Mouse (Mus musculus) forebrain, embryonic 16.5 days (tissue): ENCODE data around the gene Nkd1. TPM values are rescaled to one million over a fixed set of nuclear protein-coding genes. Genes with fewer than 3 reads are reported as not detected.
A peak's percentile ranks its signal among the peaks of the same experiment; 100 is the strongest.

Experiments
- ATAC-seq: fragments of 200-750 bp; cut with Nextera tagmentation; 2 replicates; pipeline ENCODE4 v1.8.0; 2017; ENCODE audit warnings: mild to moderate bottlenecking, moderate library complexity
- H3K27ac ChIP-seq: fragments of 300-500 bp; sonication (generic); 2 replicates; pipeline ENCODE4 v1.5.1; 2014; ENCODE audit warnings: low read length, control low read depth
- H3K27me3 ChIP-seq: fragments of 300-500 bp; sonication (generic); replicated peaks from 2 replicates; pipeline ENCODE4 v1.6.1; 2014; ENCODE audit warnings: low read length; ENCODE audit not compliant: control insufficient read depth, insufficient read depth
- H3K36me3 ChIP-seq: fragments of 300-500 bp; sonication (generic); 2 replicates; pipeline ENCODE4 v1.6.1; 2014; ENCODE audit not compliant: control insufficient read depth, insufficient read depth
- H3K4me1 ChIP-seq: fragments of 300-500 bp; sonication (generic); replicated peaks from 2 replicates; pipeline ENCODE4 v1.6.1; 2014; ENCODE audit warnings: low read length; ENCODE audit not compliant: control insufficient read depth, insufficient read depth
- H3K4me2 ChIP-seq: fragments of 300-500 bp; sonication (generic); 2 replicates; pipeline ENCODE4 v1.6.1; 2014; ENCODE audit warnings: mild to moderate bottlenecking, low read length, control low read depth
- H3K4me3 ChIP-seq: fragments of 300-500 bp; sonication (generic); replicated peaks from 2 replicates; pipeline ENCODE4 v1.5.1; 2014; ENCODE audit warnings: mild to moderate bottlenecking, low read length, control low read depth
- H3K9ac ChIP-seq: fragments of 300-500 bp; sonication (generic); replicated peaks from 2 replicates; pipeline ENCODE4 v1.6.1; 2014; ENCODE audit warnings: low read depth, low read length, control low read depth
- H3K9me3 ChIP-seq: fragments of 300-500 bp; sonication (generic); 2 replicates; pipeline ENCODE4 v1.6.1; 2016; ENCODE audit warnings: low read length; ENCODE audit not compliant: control insufficient read depth
- WGBS: fragments of 180-500 bp; shearing (Covaris S2); extraction: QIAGEN DNeasy Blood & Tissue Kit; methylation state at CpG from one replicate; pipeline ENCODE4 v1.1.7; 2014; 5-methylcytosine and 5-hydroxymethylcytosine counted together
- polyA plus RNA-seq: library from polyadenylated mRNA; unstranded; fragments of >200 nt; fragmentation: Nextera tagmentation; extraction: Ambion mirVana; gene quantifications from 2 replicates; pipeline ENCODE4 v1.2.1, GENCODE M21; 2015

The Nkd1 gene
- polyA plus RNA-seq, 1 experiment from 2014 or later: 28.3 TPM

DNA sequence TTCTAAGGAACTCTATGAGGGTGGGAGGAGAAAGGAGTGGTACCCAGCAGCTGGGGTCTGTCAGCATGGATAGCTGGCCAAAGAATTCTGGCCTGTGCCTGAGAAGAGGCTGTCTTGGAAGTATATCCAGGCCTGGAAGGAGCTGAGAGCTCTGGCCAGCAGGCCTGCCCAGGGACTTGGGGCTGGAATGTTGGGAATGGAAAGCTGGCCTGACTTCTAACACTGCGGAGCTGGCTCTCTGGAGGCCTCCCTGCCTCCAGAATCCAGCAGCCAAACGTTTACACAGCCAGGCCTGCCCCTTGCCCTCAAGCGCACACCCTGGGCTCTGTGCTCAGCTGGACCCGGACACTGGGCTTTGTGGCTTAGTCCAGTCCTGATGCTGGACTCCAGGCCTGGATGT, 34.5 kb downstream of the Nkd1 start:
- Histone ChIP-seq H3K27ac (no peak overlapping the region), H3K27me3 (no peaks in the 10 kb centered on the region), H3K9ac (no peak overlapping the region), H3K9me3 (no peaks in the 10 kb centered on the region), H3K4me3 (no peak overlapping the region), H3K36me3 (no peaks in the 10 kb centered on the region), H3K4me1 (no peaks in the 10 kb centered on the region), H3K4me2 (no peak overlapping the region)
- 77% methylated on average over 4 of the region's 4 CpGs for WGBS
- ATAC-seq: no peak

- Histone ChIP-seq H3K4me1 (peaks cover 4% of the 10 kb centered on the region), H3K4me2 (no peak overlapping the region), H3K9me3 (no peaks in the 10 kb centered on the region), H3K9ac (no peak overlapping the region), H3K4me3 (no peak overlapping the region), H3K36me3 (no peaks in the 10 kb centered on the region), H3K27me3 (no peaks in the 10 kb centered on the region), H3K27ac (no peak overlapping the region)
- no peak for ATAC-seq
- WGBS: 84% methylated on average over 6 of the region's 6 CpGs
Measured at GRCm38 (mm10) chr8:88559985-88560473, 38.9 kb downstream of the Nkd1 start.

GRCm38 (mm10) chr8:88561402-88561801, 40.2 kb downstream of the Nkd1 start:
- Histone ChIP-seq H3K4me3 (no peak overlapping the region), H3K4me2 (no peak overlapping the region), H3K36me3 (no peaks in the 10 kb centered on the region), H3K9me3 (no peaks in the 10 kb centered on the region), H3K9ac (no peak overlapping the region), H3K4me1 (peaks cover 4% of the 10 kb centered on the region), H3K27me3 (no peaks in the 10 kb centered on the region), H3K27ac (no peak overlapping the region)
- no peak for ATAC-seq
- 75% methylated on average over 3 of the region's 3 CpGs for WGBS

- no peaks in the 10 kb centered on the region for H3K27me3 ChIP-seq
- H3K36me3 ChIP-seq: no peaks in the 10 kb centered on the region
- H3K9ac ChIP-seq: no peak overlapping the region
- H3K9me3 ChIP-seq: no peaks in the 10 kb centered on the region
- no peak for ATAC-seq
- no peak overlapping the region for H3K4me2 ChIP-seq
- WGBS: 67% methylated on average over 10 of the region's 11 CpGs
- H3K27ac ChIP-seq: no peak overlapping the region
- peaks cover 15% of the 10 kb centered on the region for H3K4me1 ChIP-seq
- no peak overlapping the region for H3K4me3 ChIP-seq
Measured at GRCm38 (mm10) chr8:88564256-88564903, 43.2 kb downstream of the Nkd1 start.

DNA sequence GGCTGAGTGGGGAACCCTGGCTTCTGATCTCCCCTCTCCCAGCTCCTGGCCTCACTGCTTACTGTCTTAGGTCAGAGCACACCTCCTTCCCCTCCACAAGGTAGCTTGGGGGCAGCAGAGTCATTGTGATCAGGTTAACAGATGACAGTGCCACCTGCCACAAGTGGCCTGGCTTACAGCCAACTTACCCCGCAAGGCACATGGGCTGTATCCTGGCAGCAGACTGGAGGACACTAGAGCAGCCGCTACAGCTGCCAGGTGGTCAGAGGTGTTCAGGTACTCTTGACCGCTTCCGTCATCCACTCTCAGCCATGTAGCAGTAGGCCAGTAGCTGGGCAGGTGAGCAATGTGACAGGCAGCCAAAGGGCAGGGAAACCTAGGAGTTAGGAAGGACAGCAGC, 45.0 kb downstream of the Nkd1 start:
- Histone ChIP-seq H3K4me3 (no peak overlapping the region), H3K36me3 (no peaks in the 10 kb centered on the region), H3K4me2 (no peak overlapping the region), H3K27me3 (no peaks in the 10 kb centered on the region), H3K9me3 (no peaks in the 10 kb centered on the region), H3K27ac (no peak overlapping the region), H3K4me1 (peaks cover 29% of the 10 kb centered on the region), H3K9ac (no peak overlapping the region)
- WGBS: 74% methylated on average over 4 of the region's 4 CpGs
- no peak for ATAC-seq

- H3K4me3 ChIP-seq: no peak overlapping the region
- H3K4me2 ChIP-seq: no peak overlapping the region
- H3K4me1 ChIP-seq: peaks cover 42% of the 10 kb centered on the region
- H3K27me3 ChIP-seq: no peaks in the 10 kb centered on the region
- 51% methylated on average over 13 of the region's 13 CpGs for WGBS
- peak; percentile 43 for ATAC-seq
- no peaks in the 10 kb centered on the region for H3K9me3 ChIP-seq
- no peak overlapping the region for H3K9ac ChIP-seq
- no peaks in the 10 kb centered on the region for H3K36me3 ChIP-seq
- H3K27ac ChIP-seq: no peak overlapping the region
Measured at GRCm38 (mm10) chr8:88567314-88568121, 46.4 kb downstream of the Nkd1 start.

DNA sequence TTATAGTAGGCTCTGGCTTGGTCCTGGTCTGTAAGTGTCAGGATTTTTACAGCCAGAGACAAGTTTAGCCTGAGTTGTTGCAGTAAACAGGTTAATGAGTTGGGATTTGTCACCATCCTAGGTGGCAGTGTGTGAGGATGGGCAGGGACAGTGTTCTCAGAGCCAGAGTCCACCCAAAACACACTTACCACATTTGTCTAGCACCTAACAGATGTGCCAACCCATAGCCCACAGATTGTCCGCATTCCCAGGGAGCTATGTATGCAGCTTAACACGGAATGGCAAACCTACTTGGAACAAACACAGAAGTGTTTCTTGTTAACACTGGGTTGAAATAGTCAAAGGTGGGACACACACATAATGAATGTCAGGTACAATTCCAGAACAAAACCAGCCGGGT, 47.1 kb downstream of the Nkd1 start:
- no peak overlapping the region for H3K4me2 ChIP-seq
- H3K27ac ChIP-seq: no peak overlapping the region
- no peaks in the 10 kb centered on the region for H3K36me3 ChIP-seq
- no peak overlapping the region for H3K4me3 ChIP-seq
- H3K9me3 ChIP-seq: no peaks in the 10 kb centered on the region
- H3K9ac ChIP-seq: no peak overlapping the region
- H3K4me1 ChIP-seq: peaks cover 49% of the 10 kb centered on the region
- H3K27me3 ChIP-seq: no peaks in the 10 kb centered on the region
- 63% methylated on average over 3 of the region's 3 CpGs for WGBS
- ATAC-seq: no peak

DNA sequence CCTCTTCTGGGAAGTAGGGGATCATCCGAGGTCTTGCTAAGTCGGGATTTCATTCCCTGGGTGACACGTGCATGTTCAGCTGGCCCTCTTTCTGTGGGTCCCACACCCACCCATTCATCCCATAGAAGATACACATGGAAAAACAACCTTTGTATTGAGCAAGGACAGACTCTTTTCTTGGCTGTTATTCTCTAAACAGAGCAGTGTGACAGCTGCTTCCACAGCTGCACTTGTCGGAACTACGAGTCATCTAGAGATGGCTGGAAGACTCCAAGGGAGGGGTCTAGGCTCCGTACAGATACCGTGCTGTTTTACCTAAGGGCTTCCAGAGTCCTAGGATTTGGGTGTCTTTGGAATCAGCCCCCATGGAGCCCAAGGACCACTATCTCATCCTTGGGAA, 48.2 kb downstream of the Nkd1 start:
- Histone ChIP-seq H3K4me1 (peaks cover 56% of the 10 kb centered on the region), H3K4me2 (no peak overlapping the region), H3K27me3 (no peaks in the 10 kb centered on the region), H3K4me3 (no peak overlapping the region), H3K27ac (no peak overlapping the region), H3K9ac (no peak overlapping the region), H3K9me3 (no peaks in the 10 kb centered on the region), H3K36me3 (no peaks in the 10 kb centered on the region)
- ATAC-seq: no peak
- WGBS: 60% methylated on average over 7 of the region's 7 CpGs

GRCm38 (mm10) chr8:88570293-88570998, 49.3 kb downstream of the Nkd1 start:
- ATAC-seq: no peak
- Histone ChIP-seq H3K4me2 (no peak overlapping the region), H3K27me3 (no peaks in the 10 kb centered on the region), H3K36me3 (no peaks in the 10 kb centered on the region), H3K9ac (no peak overlapping the region), H3K27ac (no peak overlapping the region), H3K4me1 (peaks cover 60% of the 10 kb centered on the region), H3K4me3 (no peak overlapping the region), H3K9me3 (no peaks in the 10 kb centered on the region)
- WGBS: 43% methylated on average over 10 of the region's 10 CpGs
